Mouse (Mus musculus) Patski (cell line): ENCODE measurements around the gene Fam172a. TPM values are rescaled to one million over a fixed set of nuclear protein-coding genes. Genes with fewer than 3 reads are reported as not detected.

Experiments
- ATAC-seq: fragments of 100-300 bp; one replicate; pipeline ENCODE4 v1.8.0; 2021
- CTCF ChIA-PET: fragments of 350-600 bp; sonication (Branson Sonifier 250); formaldehyde crosslinking; loops from one replicate; lab custom pipeline; 2022; ENCODE audit warnings: inconsistent platforms; lab: Charles Lee
- POLR2A ChIA-PET: fragments of 350-600 bp; sonication (Branson Sonifier 250); formaldehyde crosslinking; loops from one replicate; lab custom pipeline; 2022; ENCODE audit warnings: antibody characterized with exemption, inconsistent platforms; lab: Charles Lee
- DNase-seq: peaks from one replicate; pipeline ENCODE4 v3.0.0-alpha.2; 2011; ENCODE audit warnings: low read depth, low spot score
- H3K27me3 ChIP-seq: fragments of 371-371 bp; one replicate; pipeline ENCODE4 v1.5.1; 2021
- CTCF ChIP-seq: fragments of 100-300 bp; IDR thresholded peaks from one replicate; pipeline ENCODE4 v1.5.1; 2021
- in situ Hi-C: fragments of 300-500 bp; cut with MboI; formaldehyde crosslinking; loops from 3 replicates; pipeline ENCODE4 v1.11.1; 2018; ENCODE audit warnings: low pct_unique_long_range_greater_than_20kb, mixed read lengths
- polyA plus RNA-seq: library from polyadenylated mRNA; unstranded; gene quantifications from one replicate; pipeline ENCODE4 v1.2.3, GENCODE M21; 2021

Gene Fam172a
- polyA plus RNA-seq, 1 experiment from 2014 or later, result 18.5 TPM

GRCm38 (mm10) chr13:77959493-77960272, 257.9 kb downstream of the Fam172a start:
- DNase-seq (no peak), ATAC-seq (no peak)
- no peaks in the 10 kb centered on the region for H3K27me3 ChIP-seq
- in situ Hi-C loops, result no loop called here
- no peak for TF ChIP-seq CTCF
- CTCF ChIA-PET, result interaction anchor here (0.9 to 1.3 kb wide), 3 partner anchors 17 to 23 kb away, joined by 3 read pairs; no protein-coding TSS in a partner anchor
- POLR2A ChIA-PET, result no interaction called here

DNA sequence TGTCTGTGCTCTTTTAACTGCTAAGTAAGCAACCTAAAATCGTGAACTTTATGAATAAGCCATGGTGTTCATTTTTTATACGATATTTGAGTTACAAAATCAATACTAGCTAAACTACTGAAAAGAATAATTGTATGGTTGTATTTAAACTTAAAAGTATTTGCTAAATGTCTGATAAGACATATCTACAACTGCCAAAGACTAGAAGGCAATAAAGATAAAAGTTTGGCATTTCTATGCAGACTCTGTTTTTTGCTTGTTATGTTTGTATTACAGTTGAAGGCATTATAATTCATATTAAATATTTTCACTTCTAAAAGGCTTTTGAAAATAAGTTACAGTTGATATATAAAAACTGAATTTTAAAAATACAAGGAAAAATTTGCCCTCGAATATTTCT, 274.4 kb downstream of the Fam172a start:
- in situ Hi-C loops, result no loop called here

DNA sequence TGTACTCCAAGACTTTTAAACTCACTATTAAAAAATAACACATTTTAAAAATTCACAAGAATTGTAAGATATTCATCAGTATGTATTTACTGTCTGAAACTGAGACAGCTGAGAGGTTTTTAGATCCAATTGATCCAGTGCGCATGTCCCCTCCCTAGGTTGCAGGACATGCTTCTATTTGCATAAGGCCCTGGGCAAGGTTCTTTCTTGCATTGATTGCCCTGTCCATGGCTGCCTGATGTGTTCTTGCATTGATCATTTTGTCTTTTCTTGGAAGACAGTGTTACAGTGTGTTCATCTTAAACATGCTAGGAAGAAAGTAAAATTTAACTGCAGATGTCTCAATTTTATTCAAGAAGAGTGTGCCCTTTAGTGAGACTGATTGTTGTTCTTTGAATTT, 275.3 kb downstream of the Fam172a start:
- in situ Hi-C loops, result no loop called here
- TF ChIP-seq CTCF, result no peak
- ATAC-seq, result no peak
- H3K27me3 ChIP-seq, result no peaks in the 10 kb centered on the region
- ChIA-PET CTCF (interaction anchor here (1.3 to 1.5 kb wide), 2 partner anchors 13 to 17 kb away, joined by 3 to 4 read pairs; no protein-coding TSS in a partner anchor), POLR2A (interaction anchor here (0.7 kb wide), 1 partner anchor 1025 kb away, joined by 3 read pairs; no protein-coding TSS in a partner anchor)
- DNase-seq, result no peak

More for the DNA sequence above, 274.4 kb downstream of the Fam172a start:
- ATAC-seq, result no peak
- no peak for DNase-seq
- ChIA-PET CTCF (interaction anchor here (1.3 to 1.5 kb wide), 2 partner anchors 12 to 16 kb away, joined by 3 to 4 read pairs; no protein-coding TSS in a partner anchor), POLR2A (no interaction called here)
- H3K27me3 ChIP-seq, result no peaks in the 10 kb centered on the region
- no peak for TF ChIP-seq CTCF

DNA sequence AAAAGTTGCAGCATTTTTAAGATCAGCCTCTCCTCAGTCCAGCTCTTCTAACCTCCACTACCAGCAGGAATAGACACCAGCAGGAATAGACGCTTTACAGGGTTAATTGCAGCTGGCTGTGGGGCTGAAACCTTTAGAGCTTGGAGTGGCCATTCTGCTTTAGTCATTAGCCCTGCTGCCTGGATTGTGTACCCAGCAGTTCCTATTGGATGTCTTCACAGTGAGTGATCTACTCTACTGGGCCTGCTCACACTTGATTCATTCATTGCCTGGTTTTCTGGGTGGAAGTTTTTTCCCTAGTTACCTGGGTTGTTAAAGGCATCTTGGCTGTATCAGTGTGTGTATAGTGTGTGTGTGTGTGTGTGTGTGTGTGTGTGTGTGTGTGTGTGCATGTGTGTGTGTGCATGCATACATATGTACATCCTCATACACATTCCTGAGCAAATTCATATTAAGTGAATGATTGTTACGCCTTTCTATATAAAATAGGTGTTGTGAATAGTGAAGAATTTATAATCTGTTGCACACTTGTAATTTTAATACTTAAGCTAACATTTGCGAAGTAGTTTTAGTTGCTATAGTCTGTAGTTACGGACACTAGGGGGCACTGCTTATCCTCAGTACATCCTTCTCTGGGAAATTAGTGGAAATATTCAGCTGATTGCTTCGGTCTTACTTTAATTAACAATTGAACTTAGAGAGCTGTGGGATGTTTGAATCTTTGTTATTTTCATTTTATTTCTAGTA, 280.4 kb downstream of the Fam172a start:
- peak; percentile 12 for DNase-seq
- in situ Hi-C loops, result loop anchor here (5.0 kb wide), 1 partner anchor 190 kb away; no protein-coding TSS in a partner anchor
- ChIA-PET POLR2A (no interaction called here), CTCF (interaction anchor here (0.7 to 2.4 kb wide), 27 partner anchors 9 to 1046 kb away, joined by 3 to 25 read pairs (median 4); partner anchors contain the start of genes Nr2f1 and Pou5f2)
- H3K27me3 ChIP-seq, result no peaks in the 10 kb centered on the region
- TF ChIP-seq CTCF, result peak; percentile 52
- ATAC-seq, result no peak

DNA sequence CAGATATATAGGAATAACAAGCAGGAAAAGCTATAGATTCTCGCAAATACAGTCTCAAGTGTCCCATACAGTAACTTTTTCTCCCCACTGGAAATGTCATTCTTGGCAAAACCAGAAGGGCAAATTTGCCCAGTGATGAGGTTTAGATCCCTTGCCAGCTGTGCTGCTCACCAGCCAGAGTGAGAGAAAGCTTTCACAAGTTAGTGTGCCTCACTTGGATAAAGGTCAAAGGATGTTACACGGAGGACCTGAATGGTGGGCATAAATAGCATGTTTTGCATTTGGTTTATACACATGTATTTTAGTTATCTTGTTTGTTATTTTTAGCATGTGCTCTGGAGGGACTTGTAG, 281.0 kb downstream of the Fam172a start:
- POLR2A ChIA-PET, result no interaction called here
- CTCF ChIA-PET, result interaction anchor here (0.8 to 2.4 kb wide), 26 partner anchors 9 to 1045 kb away, joined by 3 to 25 read pairs (median 4); partner anchors contain the start of genes Nr2f1 and Pou5f2
- in situ Hi-C loops, result loop anchor here (5.0 kb wide), 1 partner anchor 189 kb away; no protein-coding TSS in a partner anchor

GRCm38 (mm10) chr13:77991189-77991886, 289.5 kb downstream of the Fam172a start:
- no peaks in the 10 kb centered on the region for H3K27me3 ChIP-seq
- in situ Hi-C loops, result no loop called here
- CTCF ChIA-PET, result interaction anchor here (0.6 kb wide), 1 partner anchor 9 kb away, joined by 3 read pairs; no protein-coding TSS in a partner anchor
- ATAC-seq (no peak), DNase-seq (no peak)
- TF ChIP-seq CTCF, result no peak
- POLR2A ChIA-PET, result no interaction called here

More for the DNA sequence above, 281.0 kb downstream of the Fam172a start:
- peak; percentile 26 for TF ChIP-seq CTCF
- no peaks in the 10 kb centered on the region for H3K27me3 ChIP-seq
- no peak for DNase-seq
- ATAC-seq, result no peak

- ATAC-seq (no peak), DNase-seq (no peak)
- no peaks in the 10 kb centered on the region for H3K27me3 ChIP-seq
- ChIA-PET CTCF (no interaction called here), POLR2A (no interaction called here)
- TF ChIP-seq CTCF, result no peak
- in situ Hi-C loops, result no loop called here
These were observed 302.8 kb downstream of the Fam172a start for GRCm38 (mm10) chr13:78004649-78005048.

GRCm38 (mm10) chr13:78005344-78005743, 303.5 kb downstream of the Fam172a start:
- no peak for TF ChIP-seq CTCF
- ChIA-PET POLR2A (no interaction called here), CTCF (no interaction called here)
- in situ Hi-C loops, result no loop called here
- no peaks in the 10 kb centered on the region for H3K27me3 ChIP-seq
- no peak for DNase-seq
- no peak for ATAC-seq

DNA sequence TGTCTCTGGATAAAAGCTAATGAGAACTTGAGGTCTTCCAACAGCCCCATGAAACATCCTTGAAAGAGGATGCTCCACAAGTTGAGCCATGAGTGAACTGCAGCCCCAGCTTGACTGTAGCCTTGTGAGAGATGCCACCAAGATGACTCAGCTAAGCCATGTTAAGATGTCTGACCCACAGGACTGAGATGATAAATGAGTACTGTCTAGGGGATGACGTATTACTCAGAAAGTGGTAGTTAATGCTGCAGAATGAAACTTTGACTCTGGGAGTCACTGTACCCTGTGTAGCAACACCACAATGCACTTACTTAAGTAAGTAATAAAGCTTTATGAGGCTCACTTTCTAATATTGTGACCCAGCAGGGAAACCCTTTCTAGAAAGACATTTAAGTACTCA, 308.3 kb downstream of the Fam172a start:
- ATAC-seq (no peak), DNase-seq (peak; percentile 22)
- no peak for TF ChIP-seq CTCF
- in situ Hi-C loops, result no loop called here
- ChIA-PET CTCF (interaction anchor here (0.9 to 1.6 kb wide), 2 partner anchors 28 to 133 kb away, joined by 3 to 4 read pairs; no protein-coding TSS in a partner anchor), POLR2A (no interaction called here)
- H3K27me3 ChIP-seq, result no peaks in the 10 kb centered on the region

DNA sequence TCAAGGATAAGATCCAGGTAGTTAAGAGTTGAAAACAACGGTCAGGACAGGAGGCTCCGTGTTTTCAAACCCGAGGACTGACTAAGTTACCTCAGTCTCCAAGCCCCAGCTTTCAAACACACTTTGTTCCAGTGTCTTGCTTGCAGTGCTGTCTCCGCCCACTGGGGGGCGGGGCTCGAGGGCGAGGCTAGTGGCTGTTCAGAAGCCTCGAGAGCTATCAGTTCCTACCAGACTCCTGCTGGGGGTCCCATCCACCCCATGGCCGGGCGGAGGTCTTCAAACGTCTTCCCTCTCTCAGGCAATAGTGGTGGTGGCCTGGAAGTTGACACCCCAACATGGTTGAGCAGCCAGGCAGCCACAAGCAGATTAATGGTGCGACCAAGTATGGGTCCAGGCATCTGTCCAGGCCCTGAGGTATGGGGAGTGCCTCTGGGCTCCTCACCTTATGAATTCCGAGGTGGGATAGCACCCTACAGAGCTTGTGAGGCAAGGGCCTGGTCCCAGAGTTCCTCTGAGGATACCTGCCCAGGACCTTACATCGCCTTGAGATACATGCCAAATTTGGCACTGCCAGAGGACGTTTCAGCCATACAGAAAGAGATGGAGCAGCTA, 323.0 kb downstream of the Fam172a start, which contains the start of gene Pou5f2:
Gene Pou5f2 (plus strand): TSS at position 220 of the 612 bp plus-strand sequence.
- ATAC-seq, result no peak
- POLR2A ChIA-PET, result no interaction called here

More for the DNA sequence above, 323.0 kb downstream of the Fam172a start, which contains the start of gene Pou5f2:
- TF ChIP-seq CTCF, result no peak
- DNase-seq, result no peak
- CTCF ChIA-PET, result interaction anchor here (0.7 to 1.4 kb wide), 3 partner anchors 11 to 42 kb away, joined by 3 to 4 read pairs (median 3); no protein-coding TSS in a partner anchor
- in situ Hi-C loops, result no loop called here
- H3K27me3 ChIP-seq, result no peaks in the 10 kb centered on the region
